Mouse (Mus musculus) liver, adult (tissue): Measurements from ENCODE around the gene Thap4.
A peak's percentile ranks its signal among the peaks of the same experiment; 100 is the strongest.

Experiments
- GATA4 ChIP-seq: IDR thresholded peaks from 2 replicates; pipeline ENCODE4 v1.6.1; 2014; ENCODE audit warnings: mild to moderate bottlenecking, low read length; ENCODE audit not compliant: insufficient replicate concordance

Gene Thap4

DNA sequence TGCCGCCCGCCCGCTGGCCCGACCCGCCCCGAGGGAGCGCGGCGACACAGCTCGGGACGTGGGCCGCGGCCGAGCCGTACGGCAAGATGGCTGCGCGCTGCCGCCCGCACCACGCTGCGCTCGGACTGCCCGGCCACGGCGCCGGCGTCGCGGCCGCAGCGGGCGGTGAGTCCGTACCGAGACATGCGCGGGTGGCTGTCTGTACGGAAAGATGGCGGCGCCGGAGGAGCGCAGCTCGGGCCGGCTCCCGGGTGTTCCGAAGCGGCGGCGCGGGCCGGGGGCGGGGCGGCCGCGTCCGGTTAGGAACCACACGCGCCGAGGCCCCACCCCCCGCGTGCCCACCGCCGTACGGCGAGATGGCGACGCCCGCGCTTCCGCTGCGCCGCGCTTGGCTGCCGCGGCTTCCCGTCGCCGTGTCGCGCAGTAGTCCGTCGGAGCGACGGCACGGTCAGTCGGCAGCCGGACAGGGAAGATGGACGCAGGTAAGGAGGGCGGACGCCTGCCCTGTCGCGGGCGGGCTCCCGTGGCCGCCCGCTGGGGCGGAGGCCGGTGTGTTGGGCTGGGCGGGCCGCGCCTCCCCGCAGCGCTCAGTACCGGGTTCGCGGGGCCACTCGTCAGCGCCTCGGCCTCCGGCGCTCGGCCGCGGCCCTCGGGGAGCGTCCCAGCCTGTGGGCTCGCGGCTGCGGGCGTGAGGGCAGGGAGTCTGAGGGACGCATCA lies at the start of gene Thap4:
Gene Thap4, minus strand, starts transcription at position 292 of the 718 bp plus-strand sequence.
- TF ChIP-seq GATA4 = peak; percentile 47; the same call in 1 of the 2 replicates

GRCm38 (mm10) chr1:93803556-93804507 lies 49.2 kb upstream of the Thap4 start, which contains the start of gene Ing5:
Gene Ing5 (plus strand): TSS chr1:93803965.
- TF ChIP-seq GATA4 = peak; percentile 44; the same call in 1 of the 2 replicates

DNA sequence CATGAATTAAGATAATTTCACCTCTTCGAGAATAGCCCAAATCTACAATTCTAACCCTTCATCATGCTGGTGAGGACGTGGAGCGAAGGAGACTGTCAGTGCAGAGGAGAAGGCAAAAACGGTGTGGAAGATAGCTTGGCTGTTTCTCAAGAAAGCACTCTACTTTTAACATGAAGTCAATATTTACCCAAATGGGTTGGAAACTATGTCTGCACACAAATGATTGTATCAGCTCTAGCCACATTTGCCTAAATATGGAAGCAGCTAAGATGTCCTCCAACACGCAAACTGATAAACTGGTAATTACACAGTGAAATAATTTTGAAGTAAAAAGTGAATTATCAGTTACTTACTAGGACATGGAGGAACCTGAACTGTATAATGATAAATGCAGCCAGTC lies 48.1 kb upstream of the Thap4 start:
- no peak for TF ChIP-seq GATA4

DNA sequence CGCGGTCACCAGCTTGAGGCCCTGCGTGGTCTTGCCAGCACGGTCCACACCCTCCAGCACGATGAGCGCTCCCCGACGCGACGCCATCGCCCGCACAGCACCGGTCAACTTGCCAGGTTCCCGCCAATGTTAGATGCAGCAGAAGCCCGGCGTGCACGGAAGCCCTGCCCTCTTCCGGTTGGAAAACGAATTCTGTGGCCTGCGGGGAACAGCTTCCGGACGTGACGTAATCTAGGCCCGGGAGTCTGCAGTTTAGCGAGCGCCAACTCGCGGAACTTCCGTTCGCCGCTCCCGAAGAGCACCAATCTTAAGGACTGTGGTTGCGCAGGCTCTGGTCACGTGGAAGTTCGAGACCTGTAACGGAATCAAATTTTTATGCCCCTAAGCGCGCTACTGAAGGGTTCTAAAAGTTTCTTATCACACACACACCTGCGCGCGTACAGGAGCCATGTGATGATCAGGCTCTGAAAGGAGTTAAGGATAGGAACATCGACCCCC lies 47.1 kb upstream of the Thap4 start, which contains the start of gene Dtymk:
Gene Dtymk, minus strand, starts transcription at position 194 of the 498 bp plus-strand sequence.
- TF ChIP-seq GATA4 = peak; percentile 48; the same call in 1 of the 2 replicates

- TF ChIP-seq GATA4 = no peak
Observed at GRCm38 (mm10) chr1:93800670-93801503, 46.2 kb upstream of the Thap4 start.

- no peak for TF ChIP-seq GATA4
Observed at GRCm38 (mm10) chr1:93795886-93796285, 41.2 kb upstream of the Thap4 start.

GRCm38 (mm10) chr1:93794526-93794925 lies 39.9 kb upstream of the Thap4 start:
- TF ChIP-seq GATA4 = no peak

- TF ChIP-seq GATA4 = no peak
Observed at GRCm38 (mm10) chr1:93786912-93787311, 32.2 kb upstream of the Thap4 start.

DNA sequence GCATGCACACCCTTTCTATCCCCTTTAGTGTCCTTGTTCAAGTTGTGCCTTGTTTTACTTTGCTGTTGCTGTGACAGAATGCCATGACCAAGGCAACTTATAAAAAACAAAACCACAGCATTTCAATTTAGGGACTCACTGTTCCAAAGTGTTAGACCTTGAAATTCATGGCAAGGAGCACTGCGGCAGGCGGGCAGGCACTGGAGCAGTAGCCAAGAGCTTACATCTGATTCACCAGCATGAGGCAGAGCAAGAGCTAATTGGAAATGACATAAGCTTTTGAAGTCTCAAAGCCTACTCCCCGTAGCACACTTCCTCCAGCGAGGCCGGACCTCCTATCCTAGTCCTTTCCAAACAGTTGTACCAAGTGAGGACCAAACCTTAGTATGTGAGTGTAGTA lies 22.0 kb upstream of the Thap4 start:
- no peak for TF ChIP-seq GATA4

DNA sequence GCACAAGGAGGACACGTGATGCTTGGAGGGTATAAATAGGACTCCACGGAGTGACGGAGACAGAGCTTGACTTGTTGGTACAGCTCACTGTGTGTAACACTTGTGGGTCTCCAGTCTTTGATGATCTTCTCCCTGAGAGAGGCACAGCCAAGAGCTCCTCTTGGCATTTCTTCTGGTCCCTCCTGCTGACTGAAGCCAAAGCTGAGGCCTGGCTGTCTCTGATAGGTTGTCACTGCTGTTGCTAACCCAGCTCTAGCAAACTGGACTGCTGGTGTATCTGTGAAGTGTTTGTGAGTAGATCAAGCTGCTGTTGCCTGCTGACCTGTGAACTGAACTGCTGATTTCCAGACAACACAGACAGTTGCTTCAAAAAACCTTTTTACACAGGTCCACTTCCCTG lies 15.2 kb upstream of the Thap4 start:
- TF ChIP-seq GATA4 = no peak

DNA sequence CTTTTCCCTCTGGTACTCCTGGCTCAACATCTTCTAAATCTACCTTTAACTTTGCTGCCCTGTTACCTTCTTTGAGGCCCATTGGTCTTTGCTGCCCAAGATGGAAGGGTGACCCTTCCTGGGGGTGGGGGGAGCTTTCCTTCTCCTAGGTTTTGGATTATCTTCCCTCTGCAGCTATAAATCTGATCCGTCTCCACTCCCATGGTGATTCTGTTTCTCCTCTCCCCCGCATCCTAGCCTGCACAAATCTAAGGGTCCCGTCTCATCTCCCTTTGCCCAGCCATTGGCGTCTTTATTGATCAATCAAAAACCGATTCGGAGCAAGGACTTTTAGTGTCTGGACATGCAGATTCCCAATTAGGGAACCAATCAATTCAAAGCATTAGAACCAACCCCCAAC lies 12.9 kb upstream of the Thap4 start:
- no peak for TF ChIP-seq GATA4

- TF ChIP-seq GATA4 = no peak
Observed at GRCm38 (mm10) chr1:93764871-93765591, 10.4 kb upstream of the Thap4 start.

DNA sequence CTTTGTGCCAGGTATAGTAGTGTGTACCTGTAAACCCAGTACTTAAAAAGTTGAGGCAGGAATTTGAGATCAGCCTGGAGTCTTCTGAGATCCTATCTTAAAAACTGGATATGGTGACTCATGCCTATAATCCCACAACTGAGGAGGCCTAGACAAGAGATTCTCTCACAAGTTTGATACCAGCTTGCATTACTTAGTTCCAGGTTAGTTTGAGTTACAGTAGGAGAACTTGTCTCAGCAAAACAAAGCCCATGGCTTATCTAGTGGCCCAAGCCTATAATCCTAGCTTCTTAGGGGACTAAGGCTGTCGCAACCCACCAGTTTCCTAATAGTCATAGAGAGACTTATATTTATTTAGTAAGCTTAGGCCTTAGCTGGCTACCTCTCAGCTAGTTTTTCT lies 5.4 kb upstream of the Thap4 start:
- no peak for TF ChIP-seq GATA4

DNA sequence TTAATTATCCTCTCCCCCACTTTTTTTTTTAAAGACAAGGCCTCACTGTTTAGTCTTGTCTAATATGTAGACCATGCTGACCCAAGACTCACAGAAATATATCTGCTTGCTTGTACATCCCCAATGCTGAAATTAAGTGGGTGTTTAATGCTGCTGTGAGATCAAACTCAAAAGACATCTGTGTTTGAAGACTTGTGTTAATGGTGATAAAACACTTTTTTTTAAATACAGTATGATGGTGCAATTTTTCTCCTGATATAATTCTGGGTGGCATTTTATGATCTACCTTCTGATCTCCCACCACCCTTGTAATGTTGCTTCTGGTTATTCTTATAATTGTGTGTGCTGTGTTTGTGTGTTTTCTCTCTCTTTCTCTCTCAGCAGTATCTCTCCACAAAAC lies 1.5 kb upstream of the Thap4 start:
- no peak for TF ChIP-seq GATA4

- no peak for TF ChIP-seq GATA4
Observed at GRCm38 (mm10) chr1:93755618-93756017, 954 bp upstream of the Thap4 start.

DNA sequence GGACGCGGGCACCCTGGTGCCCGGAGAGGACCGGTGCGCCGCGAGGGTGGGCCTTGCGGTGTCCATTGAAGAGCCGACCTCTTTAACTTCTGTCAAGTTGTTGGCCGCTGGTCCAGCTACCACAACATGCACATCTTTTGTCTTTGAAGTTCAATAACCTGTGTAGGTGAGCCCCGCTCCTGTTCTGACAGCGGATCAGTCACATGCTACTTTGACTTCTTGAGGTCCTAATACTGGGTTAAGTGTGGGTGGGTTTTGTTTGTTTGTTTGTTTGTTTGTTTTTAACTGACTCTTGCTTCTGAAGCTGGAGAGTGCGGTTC lies 587 bp upstream of the Thap4 start:
- TF ChIP-seq GATA4 = no peak
